Mouse (Mus musculus) forebrain, embryonic 12.5 days (tissue): ENCODE measurements around the gene Duoxa1. TPM values are rescaled to one million over a fixed set of nuclear protein-coding genes. Genes with fewer than 3 reads are reported as not detected.
A peak's percentile ranks its signal among the peaks of the same experiment; 100 is the strongest.

ENCODE experiments used
- ATAC-seq: fragments of 200-750 bp; cut with Nextera tagmentation; 2 replicates; pipeline ENCODE4 v1.8.0; 2017; ENCODE audit warnings: moderate TSS enrichment; ENCODE audit not compliant: low FRiP score
- H3K27ac ChIP-seq: fragments of 300-500 bp; sonication (generic); 2 replicates; pipeline ENCODE4 v1.5.1; 2016; ENCODE audit warnings: mild to moderate bottlenecking
- H3K27me3 ChIP-seq: fragments of 300-500 bp; sonication (generic); 2 replicates; pipeline ENCODE4 v1.6.1; 2016; ENCODE audit warnings: mild to moderate bottlenecking
- H3K36me3 ChIP-seq: fragments of 300-500 bp; sonication (generic); replicated peaks from 2 replicates; pipeline ENCODE4 v1.6.1; 2016; ENCODE audit warnings: mild to moderate bottlenecking
- H3K4me1 ChIP-seq: fragments of 300-500 bp; sonication (generic); 2 replicates; pipeline ENCODE4 v1.6.1; 2016
- H3K4me2 ChIP-seq: fragments of 300-500 bp; sonication (generic); 2 replicates; pipeline ENCODE4 v1.6.1; 2016; ENCODE audit warnings: mild to moderate bottlenecking, moderate library complexity
- H3K4me3 ChIP-seq: fragments of 300-500 bp; sonication (generic); replicated peaks from 2 replicates; pipeline ENCODE4 v1.5.1; 2016; ENCODE audit warnings: mild to moderate bottlenecking
- H3K9ac ChIP-seq: fragments of 300-500 bp; sonication (generic); 2 replicates; pipeline ENCODE4 v1.6.1; 2016; ENCODE audit warnings: mild to moderate bottlenecking
- H3K9me3 ChIP-seq: fragments of 300-500 bp; sonication (generic); 2 replicates; pipeline ENCODE4 v1.6.1; 2016
- WGBS: fragments of 180-500 bp; shearing (Covaris S2); methylation state at CpG from one replicate; pipeline ENCODE4 v1.1.7; 2016; 5-methylcytosine and 5-hydroxymethylcytosine counted together
- polyA plus RNA-seq: library from polyadenylated mRNA; unstranded; fragments of >200 nt; fragmentation: Nextera tagmentation; extraction: Ambion mirVana; gene quantifications from 2 replicates; pipeline ENCODE4 v1.2.1, GENCODE M21; 2016

The Duoxa1 gene
- polyA plus RNA-seq, 1 experiment from 2014 or later = 0.17 TPM

- no peaks in the 10 kb centered on the region for H3K36me3 ChIP-seq
- H3K9ac ChIP-seq = 0 out of 2 replicates have a peak overlapping the region, but pooled peaks have one; percentile 45
- H3K4me3 ChIP-seq = peak overlapping the region; percentile 40
- H3K27ac ChIP-seq = no peak overlapping the region
- WGBS = 5% methylated on average over 23 of the region's 23 CpGs
- H3K4me2 ChIP-seq = peak overlapping the region; percentile 82
- H3K4me1 ChIP-seq = peaks cover 41% of the 10 kb centered on the region
- ATAC-seq = no peak
- no peaks in the 10 kb centered on the region for H3K9me3 ChIP-seq
- peaks cover 99% of the 10 kb centered on the region for H3K27me3 ChIP-seq
Observed at GRCm38 (mm10) chr2:122301921-122302573, 11.5 kb downstream of the Duoxa1 start.

- no peaks in the 10 kb centered on the region for H3K9me3 ChIP-seq
- peak; percentile 52 for ATAC-seq
- peak overlapping the region; percentile 40 for H3K4me3 ChIP-seq
- H3K4me2 ChIP-seq = peak overlapping the region; percentile 82
- H3K36me3 ChIP-seq = no peaks in the 10 kb centered on the region
- no peak overlapping the region for H3K27ac ChIP-seq
- H3K9ac ChIP-seq = peak overlapping the region; percentile 45; the same call in 1 of the 2 replicates
- H3K4me1 ChIP-seq = peaks cover 45% of the 10 kb centered on the region
- H3K27me3 ChIP-seq = peaks cover 99% of the 10 kb centered on the region
- 1% methylated on average over 48 of the region's 48 CpGs for WGBS
Observed at GRCm38 (mm10) chr2:122301081-122301920, 12.2 kb downstream of the Duoxa1 start.

GRCm38 (mm10) chr2:122300656-122301020, 12.9 kb downstream of the Duoxa1 start:
- Histone ChIP-seq H3K4me3 (peak overlapping the region; percentile 40; the same call in 1 of the 2 replicates), H3K36me3 (no peaks in the 10 kb centered on the region), H3K27ac (no peak overlapping the region), H3K4me1 (peaks cover 45% of the 10 kb centered on the region), H3K4me2 (peak overlapping the region; percentile 82; the same call in 1 of the 2 replicates), H3K27me3 (peaks cover 99% of the 10 kb centered on the region), H3K9me3 (no peaks in the 10 kb centered on the region), H3K9ac (no peak overlapping the region)
- ATAC-seq = no peak
- 3% methylated on average over 14 of the region's 14 CpGs for WGBS

- Histone ChIP-seq H3K9ac (no peak overlapping the region), H3K4me2 (no peak overlapping the region), H3K36me3 (no peaks in the 10 kb centered on the region), H3K4me3 (no peak overlapping the region), H3K4me1 (peaks cover 45% of the 10 kb centered on the region), H3K27ac (no peak overlapping the region), H3K9me3 (no peaks in the 10 kb centered on the region), H3K27me3 (peaks cover 99% of the 10 kb centered on the region)
- 5% methylated on average over 14 of the region's 14 CpGs for WGBS
- ATAC-seq = no peak
Observed at GRCm38 (mm10) chr2:122299911-122300655, 13.4 kb downstream of the Duoxa1 start.

GRCm38 (mm10) chr2:122298596-122299490, 14.7 kb downstream of the Duoxa1 start, which contains the start of gene Duoxa2:
Gene Duoxa2, plus strand, starts transcription at chr2:122298900.
- Histone ChIP-seq H3K4me1 (peaks cover 45% of the 10 kb centered on the region), H3K4me3 (peak within 1 kb of the TSS; percentile 28), H3K27ac (no peak within 1 kb of the TSS), H3K36me3 (no peaks in the 10 kb centered on the region), H3K9me3 (no peaks in the 10 kb centered on the region), H3K9ac (no peak within 1 kb of the TSS), H3K4me2 (peak within 1 kb of the TSS; percentile 47), H3K27me3 (peaks cover 99% of the 10 kb centered on the region)
- under 1% methylated on average over 43 of the region's 43 CpGs for WGBS
- no peak for ATAC-seq

GRCm38 (mm10) chr2:122298096-122298499, 15.4 kb downstream of the Duoxa1 start, which contains the start of gene Duox2:
Gene Duox2, minus strand, starts transcription at chr2:122298449.
- no peaks in the 10 kb centered on the region for H3K36me3 ChIP-seq
- 1% methylated on average over 13 of the region's 13 CpGs for WGBS

GRCm38 (mm10) chr2:122297271-122298095, 16.0 kb downstream of the Duoxa1 start:
- peaks cover 45% of the 10 kb centered on the region for H3K4me1 ChIP-seq
- H3K27me3 ChIP-seq = peaks cover 95% of the 10 kb centered on the region
- H3K27ac ChIP-seq = no peak overlapping the region
- H3K9me3 ChIP-seq = no peaks in the 10 kb centered on the region
- peak overlapping the region; percentile 47 for H3K4me2 ChIP-seq
- under 1% methylated on average over 35 of the region's 35 CpGs for WGBS
- H3K9ac ChIP-seq = no peak overlapping the region
- ATAC-seq = no peak
- H3K4me3 ChIP-seq = peak overlapping the region; percentile 28
- no peaks in the 10 kb centered on the region for H3K36me3 ChIP-seq

More at GRCm38 (mm10) chr2:122298096-122298499, 15.4 kb downstream of the Duoxa1 start, which contains the start of gene Duox2:
- no peak within 1 kb of the TSS for H3K27ac ChIP-seq
- peaks cover 99% of the 10 kb centered on the region for H3K27me3 ChIP-seq
- no peak for ATAC-seq
- H3K4me3 ChIP-seq = peak within 1 kb of the TSS; percentile 28
- H3K9me3 ChIP-seq = no peaks in the 10 kb centered on the region
- no peak within 1 kb of the TSS for H3K9ac ChIP-seq
- H3K4me2 ChIP-seq = peak within 1 kb of the TSS; percentile 47
- H3K4me1 ChIP-seq = peaks cover 45% of the 10 kb centered on the region

- Histone ChIP-seq H3K4me3 (no peak overlapping the region), H3K36me3 (no peaks in the 10 kb centered on the region), H3K9me3 (no peaks in the 10 kb centered on the region), H3K27ac (no peak overlapping the region), H3K27me3 (peaks cover 82% of the 10 kb centered on the region), H3K4me1 (peaks cover 31% of the 10 kb centered on the region), H3K9ac (no peak overlapping the region), H3K4me2 (no peak overlapping the region)
- WGBS = 4% methylated on average over 7 of the region's 7 CpGs
- no peak for ATAC-seq
Observed at GRCm38 (mm10) chr2:122294916-122295315, 18.6 kb downstream of the Duoxa1 start.

- Histone ChIP-seq H3K9ac (no peak overlapping the region), H3K4me1 (no peaks in the 10 kb centered on the region), H3K4me2 (no peak overlapping the region), H3K27me3 (peaks cover 5% of the 10 kb centered on the region; the same call in 1 of the 2 replicates), H3K36me3 (no peaks in the 10 kb centered on the region), H3K9me3 (no peaks in the 10 kb centered on the region), H3K4me3 (no peak overlapping the region), H3K27ac (no peak overlapping the region)
- ATAC-seq = no peak
- WGBS = 73% methylated on average over 7 of the region's 7 CpGs
Observed at GRCm38 (mm10) chr2:122286137-122286536, 27.4 kb downstream of the Duoxa1 start.

- ATAC-seq = no peak
- Histone ChIP-seq H3K27ac (no peak overlapping the region), H3K36me3 (no peaks in the 10 kb centered on the region), H3K4me1 (no peaks in the 10 kb centered on the region), H3K9ac (no peak overlapping the region), H3K9me3 (no peaks in the 10 kb centered on the region), H3K4me3 (no peak overlapping the region), H3K27me3 (no peaks in the 10 kb centered on the region), H3K4me2 (no peak overlapping the region)
- WGBS = 87% methylated on average over 9 of the region's 9 CpGs
Observed at GRCm38 (mm10) chr2:122284091-122284490, 29.4 kb downstream of the Duoxa1 start.
